Mouse (Mus musculus): Measurements from ENCODE around the gene Ccdc130.

GRCm38 (mm10) chr8:84291086-84291485, 20.9 kb upstream of the Ccdc130 start:
- no peak for TF ChIP-seq CTCF (IDR thresholded peaks at IDR 0.05; ENCODE audit: low read depth, low read length)
- TF ChIP-seq POLR2A (IDR thresholded peaks at IDR 0.05; ENCODE audit: borderline replicate concordance, low read depth, low read length) = no peak
